Mouse (Mus musculus): ENCODE measurements around the gene Gps1. TPM values are rescaled to one million over a fixed set of nuclear protein-coding genes. Genes with fewer than 3 reads are reported as not detected.
"Not testable (repeated sequence)": the region's sequence is repeated elsewhere in the genome, so short reads cannot be mapped to it uniquely, and the experiment has no call there.

Gene Gps1
- 13.8 and 27.0 TPM in 2 replicates for polyA plus RNA-seq (2012; ENCODE audit: insufficient read depth, low replicate concordance)

- no peaks in the 10 kb centered on the region for H3K9me3 ChIP-seq
- H3K27me3 ChIP-seq (replicated peaks), result peaks cover 2% of the 10 kb centered on the region
- peak within 1 kb of the TSS; percentile 97 for H3K4me3 ChIP-seq (replicated peaks)
- TF ChIP-seq FLI1 (IDR thresholded peaks at IDR 0.05; ENCODE audit: low read length) (no peak), GATA1 (IDR thresholded peaks at IDR 0.05; ENCODE audit: borderline replicate concordance, low read length) (no peak)
- peaks cover 65% of the 10 kb centered on the region for H3K36me3 ChIP-seq (replicated peaks; ENCODE audit: low read length)
- peaks cover 46% of the 10 kb centered on the region for H3K4me1 ChIP-seq
Measured at GRCm38 (mm10) chr11:120784064-120784791, at the start of gene Gps1, which contains the start of gene Rfng. Gene Gps1, plus strand, starts transcription at chr11:120784272. Gene Rfng, minus strand, starts transcription at chr11:120784207.

GRCm38 (mm10) chr11:120736424-120736823, 47.6 kb upstream of the Gps1 start:
- Histone ChIP-seq H3K9me3 (no peaks in the 10 kb centered on the region), H3K36me3 (replicated peaks; ENCODE audit: low read length) (no peaks in the 10 kb centered on the region), H3K4me1 (peaks cover 8% of the 10 kb centered on the region), H3K4me3 (replicated peaks) (no peak overlapping the region), H3K27me3 (replicated peaks) (peaks cover 50% of the 10 kb centered on the region)
- TF ChIP-seq GATA1 (IDR thresholded peaks at IDR 0.05; ENCODE audit: borderline replicate concordance, low read length), result no peak
- TF ChIP-seq FLI1 (IDR thresholded peaks at IDR 0.05; ENCODE audit: low read length), result no peak

GRCm38 (mm10) chr11:120740981-120741380, 43.1 kb upstream of the Gps1 start:
- H3K4me3 ChIP-seq (replicated peaks), result no peak overlapping the region
- no peaks in the 10 kb centered on the region for H3K36me3 ChIP-seq (replicated peaks; ENCODE audit: low read length)
- H3K27me3 ChIP-seq (replicated peaks), result peaks cover 45% of the 10 kb centered on the region
- TF ChIP-seq FLI1 (IDR thresholded peaks at IDR 0.05; ENCODE audit: low read length), result no peak
- no peak for TF ChIP-seq GATA1 (IDR thresholded peaks at IDR 0.05; ENCODE audit: borderline replicate concordance, low read length)
- peaks cover 5% of the 10 kb centered on the region for H3K4me1 ChIP-seq
- no peaks in the 10 kb centered on the region for H3K9me3 ChIP-seq

GRCm38 (mm10) chr11:120744121-120744701, 39.9 kb upstream of the Gps1 start:
- no peak overlapping the region for H3K4me3 ChIP-seq (replicated peaks)
- H3K9me3 ChIP-seq, result no peaks in the 10 kb centered on the region
- peaks cover 5% of the 10 kb centered on the region for H3K4me1 ChIP-seq
- peaks cover 43% of the 10 kb centered on the region for H3K27me3 ChIP-seq (replicated peaks)
- no peaks in the 10 kb centered on the region for H3K36me3 ChIP-seq (replicated peaks; ENCODE audit: low read length)
- TF ChIP-seq FLI1 (IDR thresholded peaks at IDR 0.05; ENCODE audit: low read length) (no peak), GATA1 (IDR thresholded peaks at IDR 0.05; ENCODE audit: borderline replicate concordance, low read length) (no peak)

GRCm38 (mm10) chr11:120747974-120748373, 36.1 kb upstream of the Gps1 start:
- H3K9me3 ChIP-seq, result no peaks in the 10 kb centered on the region
- no peaks in the 10 kb centered on the region for H3K4me1 ChIP-seq
- no peaks in the 10 kb centered on the region for H3K36me3 ChIP-seq (replicated peaks; ENCODE audit: low read length)
- H3K27me3 ChIP-seq (replicated peaks), result peaks cover 37% of the 10 kb centered on the region
- H3K4me3 ChIP-seq (replicated peaks), result no peak overlapping the region
- TF ChIP-seq GATA1 (IDR thresholded peaks at IDR 0.05; ENCODE audit: borderline replicate concordance, low read length) (no peak), FLI1 (IDR thresholded peaks at IDR 0.05; ENCODE audit: low read length) (no peak)

GRCm38 (mm10) chr11:120749430-120749829, 34.6 kb upstream of the Gps1 start:
- Histone ChIP-seq H3K4me1 (no peaks in the 10 kb centered on the region), H3K4me3 (replicated peaks) (no peak overlapping the region), H3K27me3 (replicated peaks) (peaks cover 30% of the 10 kb centered on the region), H3K36me3 (replicated peaks; ENCODE audit: low read length) (no peaks in the 10 kb centered on the region), H3K9me3 (no peaks in the 10 kb centered on the region)
- TF ChIP-seq GATA1 (IDR thresholded peaks at IDR 0.05; ENCODE audit: borderline replicate concordance, low read length) (no peak), FLI1 (IDR thresholded peaks at IDR 0.05; ENCODE audit: low read length) (no peak)

GRCm38 (mm10) chr11:120751606-120752005, 32.5 kb upstream of the Gps1 start:
- TF ChIP-seq FLI1 (IDR thresholded peaks at IDR 0.05; ENCODE audit: low read length) (no peak), GATA1 (IDR thresholded peaks at IDR 0.05; ENCODE audit: borderline replicate concordance, low read length) (no peak)
- Histone ChIP-seq H3K9me3 (peaks cover 5% of the 10 kb centered on the region), H3K27me3 (replicated peaks) (peaks cover 17% of the 10 kb centered on the region)

GRCm38 (mm10) chr11:120760236-120760635, 23.8 kb upstream of the Gps1 start:
- Histone ChIP-seq H3K36me3 (replicated peaks; ENCODE audit: low read length) (no peaks in the 10 kb centered on the region), H3K4me1 (peaks cover 6% of the 10 kb centered on the region), H3K27me3 (replicated peaks) (peaks cover 21% of the 10 kb centered on the region), H3K4me3 (replicated peaks) (no peak overlapping the region), H3K9me3 (peaks cover 55% of the 10 kb centered on the region)
- TF ChIP-seq GATA1 (IDR thresholded peaks at IDR 0.05; ENCODE audit: borderline replicate concordance, low read length) (no peak), FLI1 (IDR thresholded peaks at IDR 0.05; ENCODE audit: low read length) (no peak)

More at GRCm38 (mm10) chr11:120751606-120752005, 32.5 kb upstream of the Gps1 start:
- no peaks in the 10 kb centered on the region for H3K4me1 ChIP-seq
- H3K36me3 ChIP-seq (replicated peaks; ENCODE audit: low read length), result no peaks in the 10 kb centered on the region
- no peak overlapping the region for H3K4me3 ChIP-seq (replicated peaks)

GRCm38 (mm10) chr11:120761811-120762671, 22.0 kb upstream of the Gps1 start:
- Histone ChIP-seq H3K4me3 (replicated peaks) (peak overlapping the region; percentile 26), H3K36me3 (replicated peaks; ENCODE audit: low read length) (no peaks in the 10 kb centered on the region), H3K9me3 (peaks cover 46% of the 10 kb centered on the region), H3K27me3 (replicated peaks) (peaks cover 35% of the 10 kb centered on the region), H3K4me1 (peaks cover 9% of the 10 kb centered on the region)
- no peak for TF ChIP-seq FLI1 (IDR thresholded peaks at IDR 0.05; ENCODE audit: low read length)
- no peak for TF ChIP-seq GATA1 (IDR thresholded peaks at IDR 0.05; ENCODE audit: borderline replicate concordance, low read length)

GRCm38 (mm10) chr11:120762672-120763041, 21.4 kb upstream of the Gps1 start, which contains the start of gene Hmga1b:
Gene Hmga1b, plus strand, starts transcription at chr11:120762794.
- peaks cover 44% of the 10 kb centered on the region for H3K9me3 ChIP-seq
- peak within 1 kb of the TSS; percentile 26 for H3K4me3 ChIP-seq (replicated peaks)
- H3K36me3 ChIP-seq (replicated peaks; ENCODE audit: low read length), result not testable (repeated sequence)
- peaks cover 38% of the 10 kb centered on the region for H3K27me3 ChIP-seq (replicated peaks)
- peaks cover 16% of the 10 kb centered on the region for H3K4me1 ChIP-seq

GRCm38 (mm10) chr11:120763121-120763999, 20.7 kb upstream of the Gps1 start:
- H3K4me3 ChIP-seq (replicated peaks); H3K36me3 ChIP-seq (replicated peaks; ENCODE audit: low read length): not testable (repeated sequence)
- Histone ChIP-seq H3K27me3 (replicated peaks) (peaks cover 41% of the 10 kb centered on the region), H3K9me3 (peaks cover 37% of the 10 kb centered on the region), H3K4me1 (peaks cover 23% of the 10 kb centered on the region)

GRCm38 (mm10) chr11:120767023-120767422, 17.0 kb upstream of the Gps1 start:
- not testable (repeated sequence) for H3K4me3 ChIP-seq (replicated peaks); H3K36me3 ChIP-seq (replicated peaks; ENCODE audit: low read length); H3K9me3 ChIP-seq
- H3K4me1 ChIP-seq, result peaks cover 23% of the 10 kb centered on the region
- peaks cover 36% of the 10 kb centered on the region for H3K27me3 ChIP-seq (replicated peaks)
